ENCODE assay signal across 10 mouse cellular contexts in genomic region chr17:44618691-44619090, GRCm38 (mm10).
DNase-seq lines count a peak whose midpoint lies in the region; ATAC-seq and TF ChIP-seq lines count a peak whose summit lies in the region.
"Had no signal": no experiment of that assay in that cellular context is flagged by ENCODE, and none has a peak within 500 bp of the region (broad histone marks: within the 10 kb centered on the region; RNA-seq: fewer than 3 reads in every experiment).

No protein-coding gene starts in this region.

- TF ChIP-seq POLR2A in kidney, adult 2 months (IDR thresholded peaks at IDR 0.05; ENCODE audit: low read depth, low read length) = no peak

- TF ChIP-seq CTCF in kidney, adult 2 months (conservative IDR thresholded peaks at IDR 0.05; ENCODE audit: insufficient read depth, insufficient read length, low read depth, low read length) = no peak

- no peaks in the 10 kb centered on the region for H3K27me3 ChIP-seq in forebrain, embryonic 16.5 days (replicated peaks; ENCODE audit: control insufficient read depth, insufficient read depth, low read length)
- no peaks in the 10 kb centered on the region for H3K27me3 ChIP-seq in forebrain, embryonic 13.5 days
- no peaks in the 10 kb centered on the region for H3K27me3 ChIP-seq in kidney, adult 2 months (replicated peaks; ENCODE audit: control insufficient read depth, insufficient read depth, low read length)
- H3K27me3 ChIP-seq: liver, embryonic 13.5 days had no signal

- peak; percentile 23 for DNase-seq in urinary bladder, postnatal 14 days (ENCODE audit: low spot score)
- no peak for DNase-seq in urinary bladder, adult 2 months (ENCODE audit: low spot score)
- DNase-seq in kidney, adult 2 months = peak; percentile 43
- DNase-seq in lung, postnatal 14 days = peak; percentile 55
- DNase-seq in natural killer cell, adult 2 months (ENCODE audit: low spot score in 2 of 2) = no peak
- DNase-seq: liver, embryonic 13.5 days had no signal

- ATAC-seq in forebrain, embryonic 16.5 days = peak; percentile 53
- ATAC-seq in forebrain, embryonic 13.5 days = no peak
- no peak for ATAC-seq in erythroid progenitor cell, adult 5-6 weeks (replicated peaks; ENCODE audit: low FRiP score, poor library complexity, severe bottlenecking)

- H3K9ac ChIP-seq in forebrain, embryonic 16.5 days (replicated peaks; ENCODE audit: low read depth, low read length) = no peak overlapping the region
- H3K9ac ChIP-seq in forebrain, embryonic 13.5 days = no peak overlapping the region
- H3K9ac ChIP-seq: liver, embryonic 13.5 days had no signal

- H3K4me1 ChIP-seq in forebrain, embryonic 16.5 days (replicated peaks; ENCODE audit: control insufficient read depth, insufficient read depth, low read length) = peaks cover 14% of the 10 kb centered on the region
- peaks cover 9% of the 10 kb centered on the region for H3K4me1 ChIP-seq in forebrain, embryonic 13.5 days
- no peaks in the 10 kb centered on the region for H3K4me1 ChIP-seq in kidney, adult 2 months (ENCODE audit: control insufficient read depth, insufficient read depth, low read length)
- H3K4me1 ChIP-seq: liver, embryonic 13.5 days had no signal

- H3K36me3 ChIP-seq in forebrain, embryonic 16.5 days (ENCODE audit: control insufficient read depth, insufficient read depth) = no peaks in the 10 kb centered on the region
- H3K36me3 ChIP-seq in forebrain, embryonic 13.5 days (ENCODE audit: poor library complexity, severe bottlenecking) = no peaks in the 10 kb centered on the region
- no peaks in the 10 kb centered on the region for H3K36me3 ChIP-seq in kidney, adult 2 months (ENCODE audit: control insufficient read depth, insufficient read depth, low read length)
- H3K36me3 ChIP-seq: liver, embryonic 13.5 days had no signal

- 0 out of 2 replicates have a peak overlapping the region, but pooled peaks have one; percentile 20 for H3K27ac ChIP-seq in forebrain, embryonic 16.5 days (ENCODE audit: low read length)
- H3K27ac ChIP-seq in forebrain, embryonic 13.5 days = no peak overlapping the region
- no peak overlapping the region for H3K27ac ChIP-seq in kidney, adult 2 months (ENCODE audit: insufficient read depth, low read depth, low read length)
- H3K27ac ChIP-seq: liver, embryonic 13.5 days had no signal

- H3K4me3 ChIP-seq in forebrain, embryonic 16.5 days (replicated peaks; ENCODE audit: low read length) = no peak overlapping the region
- H3K4me3 ChIP-seq in forebrain, embryonic 13.5 days = no peak overlapping the region
- H3K4me3 ChIP-seq in kidney, adult 2 months (ENCODE audit: insufficient read depth, low read depth, low read length) = no peak overlapping the region
- H3K4me3 ChIP-seq: erythroblast, embryonic 14.5 days; liver, embryonic 13.5 days had no signal

- WGBS in forebrain, embryonic 16.5 days = 52% methylated on average over 11 of the region's 11 CpGs
- WGBS in forebrain, embryonic 13.5 days = 74% methylated on average over 11 of the region's 11 CpGs
- 13% methylated on average over 11 of the region's 11 CpGs for WGBS in kidney, adult 2 months

- no peaks in the 10 kb centered on the region for H3K9me3 ChIP-seq in forebrain, embryonic 16.5 days (ENCODE audit: control insufficient read depth, low read length)
- H3K9me3 ChIP-seq in forebrain, embryonic 13.5 days (replicated peaks) = no peaks in the 10 kb centered on the region

- H3K4me2 ChIP-seq in forebrain, embryonic 16.5 days (ENCODE audit: low read length) = peak overlapping the region; percentile 2; the same call in 1 of the 2 replicates
- no peak overlapping the region for H3K4me2 ChIP-seq in forebrain, embryonic 13.5 days
- H3K4me2 ChIP-seq: liver, embryonic 13.5 days had no signal

Comparison
In these comparisons a context has a peak if more than half of its experiments do, and no peak if none do; other contexts are left out.
1. DNase-seq: peak in urinary bladder, postnatal 14 days (single experiment), kidney, adult 2 months (single experiment) and lung, postnatal 14 days (single experiment); none in urinary bladder, adult 2 months (single experiment) and natural killer cell, adult 2 months (0 of 2).